Mouse (Mus musculus) spleen, postnatal 4 days (tissue): Measurements from ENCODE around the gene Nufip2.
"Not testable (repeated sequence)": the region's sequence is repeated elsewhere in the genome, so short reads cannot be mapped to it uniquely, and the experiment has no call there.

ENCODE experiments used
- DNase-seq, 2 experiments: peaks; one replicate each; pipeline ENCODE4 v3.0.0; 2022; ENCODE audit warnings: low spot score in 2 of 2

Nufip2 gene

GRCm38 (mm10) chr11:77685383-77686265 is at the start of gene Nufip2:
Gene Nufip2, plus strand, starts transcription at chr11:77686155.
- peak; percentile 99 for DNase-seq

- no peak for DNase-seq
Observed at GRCm38 (mm10) chr11:77641390-77641789, 44.6 kb upstream of the Nufip2 start.

- DNase-seq: no peak
Observed at GRCm38 (mm10) chr11:77645481-77645880, 40.5 kb upstream of the Nufip2 start.

GRCm38 (mm10) chr11:77648878-77649277 is 37.1 kb upstream of the Nufip2 start:
- DNase-seq: no peak

- DNase-seq: no peak
Observed at GRCm38 (mm10) chr11:77652484-77652883, 33.5 kb upstream of the Nufip2 start.

- DNase-seq: not testable (repeated sequence)
Observed at GRCm38 (mm10) chr11:77653406-77654190, 32.4 kb upstream of the Nufip2 start.

- no peak for DNase-seq
Observed at GRCm38 (mm10) chr11:77659986-77660385, 26.0 kb upstream of the Nufip2 start.

- DNase-seq: no peak
Observed at GRCm38 (mm10) chr11:77663639-77664038, 22.3 kb upstream of the Nufip2 start.

GRCm38 (mm10) chr11:77664046-77664445 is 21.9 kb upstream of the Nufip2 start:
- no peak for DNase-seq

GRCm38 (mm10) chr11:77665384-77665783 is 20.6 kb upstream of the Nufip2 start:
- DNase-seq: not testable (repeated sequence)

- DNase-seq: not testable (repeated sequence)
Observed at GRCm38 (mm10) chr11:77666766-77667165, 19.2 kb upstream of the Nufip2 start.

GRCm38 (mm10) chr11:77672746-77673145 is 13.2 kb upstream of the Nufip2 start:
- no peak for DNase-seq

- no peak for DNase-seq
Observed at GRCm38 (mm10) chr11:77673428-77673991, 12.4 kb upstream of the Nufip2 start.

GRCm38 (mm10) chr11:77680018-77680417 is 5.9 kb upstream of the Nufip2 start:
- DNase-seq: no peak

- DNase-seq: no peak
Observed at GRCm38 (mm10) chr11:77684896-77685295, 1.1 kb upstream of the Nufip2 start.

GRCm38 (mm10) chr11:77686346-77686840 is 438 bp downstream of the Nufip2 start:
- DNase-seq: peak; percentile 48 to 81

GRCm38 (mm10) chr11:77686841-77687540 is 1.0 kb downstream of the Nufip2 start:
- DNase-seq: peak; percentile 66 to 86

- peak; percentile 40 to 78 for DNase-seq
Observed at GRCm38 (mm10) chr11:77687541-77688131, 1.7 kb downstream of the Nufip2 start.

- DNase-seq: no peak
Observed at GRCm38 (mm10) chr11:77693026-77693425, 7.1 kb downstream of the Nufip2 start.

- no peak for DNase-seq
Observed at GRCm38 (mm10) chr11:77697232-77697631, 11.3 kb downstream of the Nufip2 start.

- DNase-seq: no peak
Observed at GRCm38 (mm10) chr11:77705920-77706319, 20.0 kb downstream of the Nufip2 start.
